Mouse (Mus musculus): Measurements from ENCODE around the gene Vps37b. TPM values are rescaled to one million over a fixed set of nuclear protein-coding genes. Genes with fewer than 3 reads are reported as not detected.
A peak's percentile ranks its signal among the peaks of the same experiment; 100 is the strongest.

The Vps37b gene
- polyA plus RNA-seq, 2 experiments = 8.8 to 11.5 TPM

DNA sequence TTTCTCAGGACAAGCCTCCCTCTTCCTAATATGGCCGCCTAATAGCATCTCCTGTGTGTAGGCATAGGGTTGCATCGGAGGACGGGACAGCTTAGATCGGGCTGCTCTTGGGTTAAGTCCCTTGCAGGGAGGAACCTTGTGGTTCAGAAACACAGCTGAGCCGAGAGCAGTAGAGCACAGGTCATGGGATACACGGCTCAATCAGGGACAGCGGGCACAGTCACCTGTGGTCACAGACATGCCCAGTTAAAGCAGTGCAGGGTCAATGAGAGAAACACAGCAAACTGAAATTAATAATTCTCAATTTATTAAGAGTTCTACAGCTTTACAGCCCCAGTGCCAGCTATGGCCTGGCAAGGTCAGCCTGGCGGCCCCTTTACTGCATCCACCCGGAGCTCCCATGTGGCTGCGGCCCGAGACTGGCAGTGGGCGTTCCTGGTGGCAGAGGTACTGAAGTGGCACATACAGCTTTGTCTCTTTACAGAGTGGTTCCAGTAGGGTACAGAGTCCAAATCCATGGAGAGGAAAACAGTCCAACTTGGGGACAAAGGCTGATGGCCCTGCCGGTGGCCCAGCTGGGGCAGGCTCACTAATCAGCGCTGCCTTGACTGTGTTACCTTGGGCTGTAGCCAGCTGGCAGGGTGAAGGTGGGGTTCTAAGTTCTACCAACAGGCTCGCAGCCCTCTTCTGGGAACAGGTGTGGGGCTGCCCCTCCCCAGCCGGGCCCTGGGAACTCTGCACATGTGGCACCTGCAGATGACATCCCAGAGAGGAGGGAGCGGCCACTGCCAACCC, 27.5 kb downstream of the Vps37b start:
- Histone ChIP-seq H3K9me3 (ENCODE audit: control insufficient read depth, low read length) (no peaks in the 10 kb centered on the region), H3K4me2 (ENCODE audit: low read depth) (no peak overlapping the region), H3K36me3 (replicated peaks; ENCODE audit: control insufficient read depth, insufficient read depth, low read depth) (peaks cover 43% of the 10 kb centered on the region), H3K27me3 (ENCODE audit: control insufficient read depth, insufficient read depth, low read length) (no peaks in the 10 kb centered on the region), H3K4me1 (replicated peaks; ENCODE audit: control insufficient read depth in 2 of 2, insufficient read depth in 2 of 2, low read length in 1 of 2) (peaks cover under 1 to 2% of the 10 kb centered on the region in 2 experiments; a peak in 2 of 4 replicates), H3K9ac (replicated peaks) (no peak overlapping the region), H3K4me3 (ENCODE audit: insufficient read depth in 1 of 2, low read depth in 2 of 2, low read length in 2 of 2) (no peak overlapping the region), H3K27ac (no peak overlapping the region)
- DNase-seq (ENCODE audit: low read depth in 3 of 3, low spot score in 3 of 3) (no peak), ATAC-seq (ENCODE audit: insufficient read depth) (peak; percentile 16; the same call in 1 of the 2 replicates)
- TF ChIP-seq EP300 (IDR thresholded peaks at IDR 0.05; ENCODE audit: low read depth) (no peak), CTCF (IDR thresholded peaks at IDR 0.05; ENCODE audit: low read depth) (no peak)
- 82% methylated on average over 17 of the region's 17 CpGs for WGBS (ENCODE audit: insufficient replicate concordance)

DNA sequence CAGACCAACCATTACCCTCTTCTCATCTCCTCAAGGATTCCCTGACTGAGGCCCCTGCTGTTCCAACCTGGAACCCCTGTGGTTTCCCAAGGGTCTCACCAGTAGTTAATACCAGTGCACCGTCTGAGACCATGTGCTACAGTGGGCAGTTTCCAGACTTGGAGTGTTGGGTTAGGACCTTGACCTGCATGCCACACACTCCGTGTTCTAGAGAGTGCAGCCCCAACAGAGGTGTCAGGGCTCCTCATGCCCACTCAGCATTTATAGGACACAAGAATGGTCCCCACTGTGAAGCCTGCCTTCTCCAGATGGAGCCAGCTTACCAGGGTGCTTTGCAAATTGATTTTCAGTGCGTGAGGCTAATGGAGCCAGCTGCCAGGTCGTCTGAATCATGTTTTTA, 28.7 kb downstream of the Vps37b start:
- no peak overlapping the region for H3K9ac ChIP-seq (replicated peaks)
- WGBS (ENCODE audit: insufficient replicate concordance) = 67% methylated on average over 4 of the region's 4 CpGs
- peaks cover 33% of the 10 kb centered on the region for H3K36me3 ChIP-seq (replicated peaks; ENCODE audit: control insufficient read depth, insufficient read depth, low read depth)
- TF ChIP-seq EP300 (IDR thresholded peaks at IDR 0.05; ENCODE audit: low read depth) (no peak), CTCF (IDR thresholded peaks at IDR 0.05; ENCODE audit: low read depth) (no peak)
- ATAC-seq (ENCODE audit: insufficient read depth) (no peak), DNase-seq (ENCODE audit: low read depth in 3 of 3, low spot score in 3 of 3) (no peak)
- no peak overlapping the region for H3K4me3 ChIP-seq (ENCODE audit: insufficient read depth in 1 of 2, low read depth in 2 of 2, low read length in 2 of 2)
- no peaks in the 10 kb centered on the region for H3K9me3 ChIP-seq (ENCODE audit: control insufficient read depth, low read length)
- no peak overlapping the region for H3K27ac ChIP-seq
- H3K4me1 ChIP-seq (replicated peaks; ENCODE audit: control insufficient read depth in 2 of 2, insufficient read depth in 2 of 2, low read length in 1 of 2) = no peaks in the 10 kb centered on the region
- no peaks in the 10 kb centered on the region for H3K27me3 ChIP-seq (ENCODE audit: control insufficient read depth, insufficient read depth, low read length)
- no peak overlapping the region for H3K4me2 ChIP-seq (ENCODE audit: low read depth)

DNA sequence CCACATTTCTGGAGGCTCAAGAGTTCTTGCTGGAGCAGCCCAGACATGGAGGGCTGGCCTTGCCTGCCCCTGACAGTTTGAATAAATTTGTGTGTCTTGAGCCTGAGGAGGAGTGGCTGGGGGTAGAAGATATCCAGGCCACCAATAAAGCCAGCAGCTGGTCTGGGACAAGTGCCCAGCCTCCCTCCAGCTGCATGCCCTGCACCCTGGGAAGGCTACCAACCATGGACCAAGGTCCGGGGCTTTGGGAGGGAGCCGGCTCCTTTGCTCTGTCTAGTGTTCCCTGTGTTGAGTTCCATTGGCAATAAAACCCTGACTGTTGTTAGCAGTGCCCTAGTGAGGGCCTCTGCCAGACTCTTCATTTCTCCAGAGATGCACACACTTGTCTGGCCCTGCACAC, 29.2 kb downstream of the Vps37b start:
- no peaks in the 10 kb centered on the region for H3K4me1 ChIP-seq (replicated peaks; ENCODE audit: control insufficient read depth in 2 of 2, insufficient read depth in 2 of 2, low read length in 1 of 2)
- ATAC-seq (ENCODE audit: insufficient read depth) (no peak), DNase-seq (ENCODE audit: low read depth in 3 of 3, low spot score in 3 of 3) (no peak)
- H3K36me3 ChIP-seq (replicated peaks; ENCODE audit: control insufficient read depth, insufficient read depth, low read depth) = peaks cover 28% of the 10 kb centered on the region
- H3K27me3 ChIP-seq (ENCODE audit: control insufficient read depth, insufficient read depth, low read length) = no peaks in the 10 kb centered on the region
- no peaks in the 10 kb centered on the region for H3K9me3 ChIP-seq (ENCODE audit: control insufficient read depth, low read length)
- H3K4me2 ChIP-seq (ENCODE audit: low read depth) = no peak overlapping the region
- no peak overlapping the region for H3K9ac ChIP-seq (replicated peaks)
- WGBS (ENCODE audit: insufficient replicate concordance) = 75% methylated on average over 2 of the region's 2 CpGs
- no peak for TF ChIP-seq EP300 (IDR thresholded peaks at IDR 0.05; ENCODE audit: low read depth)
- no peak overlapping the region for H3K27ac ChIP-seq
- H3K4me3 ChIP-seq (ENCODE audit: insufficient read depth in 1 of 2, low read depth in 2 of 2, low read length in 2 of 2) = no peak overlapping the region

DNA sequence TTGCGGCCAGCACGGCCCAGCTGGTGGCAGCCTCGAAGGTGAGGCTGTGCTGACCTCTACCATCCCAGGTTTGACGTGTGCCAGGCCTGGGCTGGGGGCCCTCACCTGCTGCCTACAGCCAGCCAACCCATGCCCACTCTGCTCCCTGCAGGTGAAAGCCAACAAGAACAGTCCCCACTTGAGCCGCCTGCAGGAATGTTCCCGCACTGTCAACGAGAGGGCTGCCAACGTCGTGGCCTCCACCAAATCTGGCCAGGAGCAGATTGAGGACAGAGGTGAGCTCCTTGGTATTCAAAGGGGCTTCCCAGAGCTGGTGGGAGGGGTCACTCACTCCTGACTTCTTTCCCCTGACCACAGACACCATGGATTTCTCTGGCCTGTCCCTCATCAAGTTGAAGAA, 30.8 kb downstream of the Vps37b start:
- DNase-seq (ENCODE audit: low read depth in 3 of 3, low spot score in 3 of 3) = no peak
- WGBS (ENCODE audit: insufficient replicate concordance) = 41% methylated on average over 9 of the region's 9 CpGs
- Histone ChIP-seq H3K9ac (replicated peaks) (no peak overlapping the region), H3K27me3 (ENCODE audit: control insufficient read depth, insufficient read depth, low read length) (no peaks in the 10 kb centered on the region), H3K27ac (no peak overlapping the region), H3K4me2 (ENCODE audit: low read depth) (no peak overlapping the region), H3K4me1 (replicated peaks; ENCODE audit: control insufficient read depth in 2 of 2, insufficient read depth in 2 of 2, low read length in 1 of 2) (no peaks in the 10 kb centered on the region), H3K9me3 (ENCODE audit: control insufficient read depth, low read length) (no peaks in the 10 kb centered on the region), H3K36me3 (replicated peaks; ENCODE audit: control insufficient read depth, insufficient read depth, low read depth) (peaks cover 14% of the 10 kb centered on the region), H3K4me3 (ENCODE audit: insufficient read depth in 1 of 2, low read depth in 2 of 2, low read length in 2 of 2) (no peak overlapping the region)
- TF ChIP-seq CTCF (IDR thresholded peaks at IDR 0.05; ENCODE audit: low read depth) = no peak
- TF ChIP-seq EP300 (IDR thresholded peaks at IDR 0.05; ENCODE audit: low read depth) = no peak
- no peak for ATAC-seq (ENCODE audit: insufficient read depth)

DNA sequence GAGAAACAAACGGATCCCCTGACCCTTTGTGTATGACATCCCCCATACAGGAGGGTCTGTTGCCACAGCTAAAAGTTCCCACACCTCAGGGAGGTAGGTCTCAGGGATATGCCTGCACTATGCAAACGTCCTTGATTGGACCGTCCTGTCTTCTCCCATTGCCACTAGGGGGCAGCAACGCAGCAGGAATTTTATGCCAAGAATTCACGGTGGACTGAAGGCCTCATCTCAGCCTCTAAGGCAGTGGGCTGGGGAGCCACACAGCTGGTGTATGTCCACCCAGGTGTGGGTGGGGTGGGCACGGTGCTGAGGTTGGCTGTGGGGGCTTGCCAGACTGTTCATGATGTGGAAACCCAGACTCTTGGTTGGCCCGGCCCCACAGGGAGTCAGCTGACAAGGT, 31.2 kb downstream of the Vps37b start:
- Histone ChIP-seq H3K27me3 (ENCODE audit: control insufficient read depth, insufficient read depth, low read length) (no peaks in the 10 kb centered on the region), H3K36me3 (replicated peaks; ENCODE audit: control insufficient read depth, insufficient read depth, low read depth) (peaks cover 10% of the 10 kb centered on the region), H3K4me3 (ENCODE audit: insufficient read depth in 1 of 2, low read depth in 2 of 2, low read length in 2 of 2) (no peak overlapping the region), H3K27ac (no peak overlapping the region), H3K9me3 (ENCODE audit: control insufficient read depth, low read length) (no peaks in the 10 kb centered on the region), H3K4me2 (ENCODE audit: low read depth) (no peak overlapping the region), H3K4me1 (replicated peaks; ENCODE audit: control insufficient read depth in 2 of 2, insufficient read depth in 2 of 2, low read length in 1 of 2) (no peaks in the 10 kb centered on the region), H3K9ac (replicated peaks) (no peak overlapping the region)
- TF ChIP-seq CTCF (IDR thresholded peaks at IDR 0.05; ENCODE audit: low read depth) (peak; percentile 98), EP300 (IDR thresholded peaks at IDR 0.05; ENCODE audit: low read depth) (no peak)
- DNase-seq (ENCODE audit: low read depth in 3 of 3, low spot score in 3 of 3) (peak; percentile 53 to 78 (median 62)), ATAC-seq (ENCODE audit: insufficient read depth) (peak; percentile 42)
- 13% methylated on average over 7 of the region's 7 CpGs for WGBS (ENCODE audit: insufficient replicate concordance)
